ENCODE assay signal across 25 mouse cellular contexts in the genomic region with DNA sequence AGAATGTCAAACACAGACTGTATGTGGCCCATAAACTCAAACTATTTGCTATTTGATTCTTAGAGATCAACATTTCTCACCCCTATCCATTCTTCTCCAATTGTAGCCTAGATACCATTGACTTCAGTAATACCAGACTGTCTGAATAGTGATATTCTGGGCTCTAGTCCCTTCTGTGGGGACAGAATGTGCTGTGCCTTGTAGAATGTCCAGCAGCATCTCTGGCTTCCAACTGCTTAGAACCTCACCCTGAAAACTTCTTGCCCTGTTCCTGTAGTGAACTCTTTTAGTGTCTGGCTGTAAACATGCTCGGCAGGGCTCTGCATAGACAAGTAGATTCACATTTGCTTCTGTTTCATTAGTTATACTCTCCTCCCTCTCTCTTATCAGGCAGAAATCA.
"Had no signal": no experiment of that assay in that cellular context is flagged by ENCODE, and none has a peak within 500 bp of the region (broad histone marks: within the 10 kb centered on the region; RNA-seq: fewer than 3 reads in every experiment).

No protein-coding gene starts in this region.

- H3K27ac ChIP-seq: heart, embryonic 13.5 days; heart, embryonic 15.5 days; hindbrain, embryonic 10.5 days; hindbrain, embryonic 12.5 days; hindbrain, embryonic 14.5 days; intestine, embryonic 15.5 days; layer of hippocampus, adult 2 months; left cerebral cortex, adult 2 months; limb, embryonic 10.5 days; limb, embryonic 12.5 days; liver, embryonic 13.5 days; liver, embryonic 15.5 days had no signal

- H3K27me3 ChIP-seq: heart, embryonic 13.5 days; heart, embryonic 15.5 days; hindbrain, embryonic 12.5 days; intestine, embryonic 15.5 days; limb, embryonic 12.5 days; liver, embryonic 13.5 days; liver, embryonic 15.5 days had no signal

- H3K4me3 ChIP-seq: heart, embryonic 13.5 days; heart, embryonic 15.5 days; hindbrain, embryonic 10.5 days; hindbrain, embryonic 12.5 days; intestine, embryonic 15.5 days; layer of hippocampus, adult 2 months; left cerebral cortex, adult 2 months; limb, embryonic 10.5 days; limb, embryonic 12.5 days; liver, embryonic 13.5 days; liver, embryonic 15.5 days had no signal

- H3K36me3 ChIP-seq: heart, embryonic 13.5 days; heart, embryonic 15.5 days; hindbrain, embryonic 10.5 days; hindbrain, embryonic 12.5 days; intestine, embryonic 15.5 days; limb, embryonic 12.5 days; liver, embryonic 13.5 days; liver, embryonic 15.5 days had no signal

- DNase-seq: heart, postnatal 14 days; heart, postnatal 4 days; kidney, adult 18-20 months; kidney, adult 8-10 months; kidney, postnatal 10 days; kidney, postnatal 25 days; kidney, postnatal 4 days; liver; liver, embryonic 13.5 days had no signal

- H3K4me2 ChIP-seq: heart, embryonic 13.5 days; heart, embryonic 15.5 days; hindbrain, embryonic 12.5 days; hindbrain, embryonic 14.5 days; intestine, embryonic 15.5 days; limb, embryonic 12.5 days; liver, embryonic 11.5 days; liver, embryonic 13.5 days; liver, embryonic 15.5 days had no signal

- H3K9me3 ChIP-seq: heart, embryonic 13.5 days; heart, embryonic 15.5 days; hindbrain, embryonic 10.5 days; hindbrain, embryonic 12.5 days; intestine, embryonic 15.5 days; limb, embryonic 10.5 days; limb, embryonic 12.5 days; liver, embryonic 15.5 days had no signal

- ATAC-seq: forebrain, embryonic 16.5 days; hindbrain, embryonic 16.5 days; inflammation-experienced regulatory T-cells, adult 6 months; intestine, embryonic 15.5 days; intestine, postnatal 0 days had no signal

- H3K9ac ChIP-seq: heart, embryonic 13.5 days; heart, embryonic 15.5 days; hindbrain, embryonic 12.5 days; hindbrain, embryonic 14.5 days; intestine, embryonic 15.5 days; limb, embryonic 12.5 days; liver, embryonic 13.5 days; liver, embryonic 15.5 days had no signal

- H3K4me1 ChIP-seq: heart, embryonic 13.5 days; heart, embryonic 15.5 days; hindbrain, embryonic 10.5 days; hindbrain, embryonic 12.5 days; intestine, embryonic 15.5 days; limb, embryonic 12.5 days; liver, embryonic 13.5 days; liver, embryonic 15.5 days had no signal
